Mouse (Mus musculus) liver, embryonic 14.5 days (tissue): ENCODE results near the gene 4933417A18Rik. TPM values are rescaled to one million over a fixed set of nuclear protein-coding genes. Genes with fewer than 3 reads are reported as not detected.
A peak's percentile ranks its signal among the peaks of the same experiment; 100 is the strongest.
"Not testable (repeated sequence)": the region's sequence is repeated elsewhere in the genome, so short reads cannot be mapped to it uniquely, and the experiment has no call there.

Source experiments
- ATAC-seq: fragments of 200-750 bp; cut with Nextera tagmentation; 2 replicates; pipeline ENCODE4 v1.8.0; 2017; ENCODE audit warnings: moderate number of reproducible peaks, mild to moderate bottlenecking, moderate library complexity; ENCODE audit not compliant: insufficient read depth
- DNase-seq, 3 experiments: peaks; one replicate each; pipeline ENCODE4 v3.0.0-alpha.2; 2012 to 2013; ENCODE audit warnings: low read depth in 3 of 3, low spot score in 3 of 3
- H3K27ac ChIP-seq: fragments of 300-500 bp; sonication (generic); 2 replicates; pipeline ENCODE4 v1.5.1; 2014; ENCODE audit warnings: moderate library complexity, mild to moderate bottlenecking, control low read depth, inconsistent platforms
- H3K27me3 ChIP-seq: fragments of 300-500 bp; sonication (generic); 2 replicates; pipeline ENCODE4 v1.6.1; 2014; ENCODE audit warnings: mild to moderate bottlenecking, low read length, moderate library complexity; ENCODE audit not compliant: control insufficient read depth, insufficient read depth
- H3K36me3 ChIP-seq: fragments of 300-500 bp; sonication (generic); replicated peaks from 2 replicates; pipeline ENCODE4 v1.6.1; 2014; ENCODE audit warnings: low read depth; ENCODE audit not compliant: control insufficient read depth, insufficient read depth
- H3K4me1 ChIP-seq, 2 experiments: fragments of 200-500 bp in 1 of 2; fragments of 300-500 bp in 1 of 2; sonication (generic) in 1 of 2; replicated peaks; 2 replicates each; pipeline ENCODE4 v1.6.1; 2012 to 2014; ENCODE audit warnings: antibody characterized with exemption in 1 of 2, inconsistent platforms in 1 of 2, low read length in 1 of 2; ENCODE audit not compliant: control insufficient read depth in 2 of 2, insufficient read depth in 2 of 2
- H3K4me2 ChIP-seq: fragments of 300-500 bp; sonication (generic); 2 replicates; pipeline ENCODE4 v1.6.1; 2014; ENCODE audit warnings: low read depth, mild to moderate bottlenecking, control low read depth, moderate library complexity
- H3K4me3 ChIP-seq, 2 experiments: fragments of 200-500 bp in 1 of 2; fragments of 300-500 bp in 1 of 2; sonication (generic) in 1 of 2; 2 replicates each; pipeline ENCODE4 v1.5.1; 2012 to 2014; ENCODE audit warnings: low read depth in 2 of 2, low read length in 2 of 2, mild to moderate bottlenecking in 2 of 2, control low read depth in 1 of 2, inconsistent platforms in 1 of 2, moderate library complexity in 1 of 2; ENCODE audit not compliant: insufficient read depth in 1 of 2
- H3K9ac ChIP-seq: fragments of 300-500 bp; sonication (generic); replicated peaks from 2 replicates; pipeline ENCODE4 v1.6.1; 2014; ENCODE audit warnings: mild to moderate bottlenecking, control low read depth, moderate library complexity
- H3K9me3 ChIP-seq: fragments of 300-500 bp; sonication (generic); 2 replicates; pipeline ENCODE4 v1.6.1; 2016; ENCODE audit warnings: low read length, mixed read lengths; ENCODE audit not compliant: control insufficient read depth
- CTCF ChIP-seq: IDR thresholded peaks from 2 replicates; pipeline ENCODE4 v1.5.1; 2016; ENCODE audit warnings: antibody characterized with exemption, low read depth, control low read depth
- EP300 ChIP-seq: IDR thresholded peaks from 2 replicates; pipeline ENCODE4 v1.6.1; 2016; ENCODE audit warnings: antibody characterized with exemption, low read depth
- WGBS: fragments of 180-500 bp; shearing (Covaris S2); extraction: QIAGEN DNeasy Blood & Tissue Kit; methylation state at CpG from one replicate; pipeline ENCODE4 v1.1.7; 2014; ENCODE audit not compliant: insufficient replicate concordance; 5-methylcytosine and 5-hydroxymethylcytosine counted together
- polyA plus RNA-seq, 2 experiments: library from polyadenylated mRNA; depleted of rRNA in 1 of 2; stranded (reverse) in 1 of 2; unstranded in 1 of 2; fragments of >200 nt; fragmentation: Nextera tagmentation in 1 of 2; extraction: Ambion mirVana in 1 of 2; gene quantifications; 2 replicates each; pipeline versions ENCODE4 v1.2.1 to v1.2.3; 2012 to 2014

4933417A18Rik gene
- polyA plus RNA-seq, 2 experiments = not detected

DNA sequence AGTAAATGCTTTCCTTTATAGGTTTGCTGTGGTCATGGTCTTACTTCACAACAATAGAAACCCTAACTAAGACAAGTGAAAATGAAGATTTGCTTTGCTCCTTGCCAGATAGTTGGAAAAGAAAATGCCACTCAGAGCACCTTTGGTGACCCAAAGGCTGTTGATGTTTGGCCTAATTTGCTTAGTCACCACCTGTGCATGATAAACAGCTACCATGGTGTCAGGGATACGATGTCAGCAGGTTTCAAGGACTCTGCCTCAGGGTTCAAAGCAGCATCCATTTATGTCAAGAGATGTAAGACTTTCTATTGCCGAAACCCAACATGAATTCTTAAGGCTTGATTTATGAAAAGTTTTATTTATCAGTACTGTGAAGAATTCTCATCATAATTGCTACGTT, 53.2 kb downstream of the 4933417A18Rik start:
- peak; percentile 75; the same call in 1 of the 2 replicates for ATAC-seq
- Histone ChIP-seq H3K9ac (no peak overlapping the region), H3K9me3 (no peaks in the 10 kb centered on the region), H3K4me1 (peaks cover 0 to 2% of the 10 kb centered on the region in 2 experiments; a peak in 1 of 4 replicates), H3K36me3 (peaks cover 13% of the 10 kb centered on the region), H3K4me3 (no peak overlapping the region), H3K27ac (no peak overlapping the region), H3K27me3 (no peaks in the 10 kb centered on the region), H3K4me2 (no peak overlapping the region)
- DNase-seq = peak in 1 of 3 experiments; percentile 6
- 76% methylated on average over 3 of the region's 3 CpGs for WGBS
- TF ChIP-seq CTCF (no peak), EP300 (peak; percentile 10; the same call in 1 of the 2 replicates)

DNA sequence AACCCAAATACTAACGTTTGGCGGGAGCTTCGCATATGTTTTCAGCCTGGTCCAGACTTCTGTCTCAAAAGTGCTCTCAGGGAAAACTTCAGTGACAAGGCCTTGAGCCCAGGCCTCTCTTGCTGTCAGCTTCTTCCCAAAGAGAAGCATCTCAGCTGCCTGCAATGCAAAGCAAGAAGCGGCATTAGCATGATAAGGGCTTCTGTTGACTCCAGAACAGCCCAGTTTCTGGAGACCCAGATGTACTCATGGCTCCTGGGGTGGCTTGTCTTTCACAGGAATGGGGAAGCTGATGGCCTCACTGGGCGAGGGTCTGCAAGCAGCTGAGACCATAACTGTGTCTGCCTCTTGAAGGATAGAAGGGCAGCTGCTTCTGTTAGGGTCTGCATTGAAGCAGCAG, 54.4 kb downstream of the 4933417A18Rik start:
- not testable (repeated sequence) for H3K9me3 ChIP-seq, DNase-seq, H3K4me2 ChIP-seq, H3K9ac ChIP-seq, H3K4me3 ChIP-seq, H3K4me1 ChIP-seq, ATAC-seq, H3K27me3 ChIP-seq, H3K27ac ChIP-seq
- 73% methylated on average over 5 of the region's 5 CpGs for WGBS
- H3K36me3 ChIP-seq = peaks cover 13% of the 10 kb centered on the region

DNA sequence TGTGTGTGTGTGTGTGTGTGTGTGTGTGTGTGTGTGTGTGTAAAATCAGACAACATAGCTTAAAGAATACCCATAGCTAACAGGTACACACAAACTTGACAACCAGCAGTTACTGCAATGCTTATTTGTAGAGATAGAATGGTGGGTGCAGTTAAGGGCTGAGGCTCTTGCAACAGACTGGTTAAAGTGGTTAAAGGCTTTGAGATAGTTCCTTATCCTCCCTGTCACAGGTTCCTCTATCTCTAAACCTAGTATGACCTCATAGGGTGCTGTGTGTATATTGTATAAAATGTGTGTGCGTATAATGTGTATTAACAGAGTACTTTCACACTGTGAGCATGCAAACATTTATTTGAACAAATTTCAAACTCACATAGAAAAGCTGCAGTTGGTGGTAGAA, 59.3 kb downstream of the 4933417A18Rik start:
- WGBS = 63% methylated on average over 1 of the region's 1 CpGs
- H3K36me3 ChIP-seq, H3K4me1 ChIP-seq, H3K27me3 ChIP-seq, H3K27ac ChIP-seq, DNase-seq, H3K4me3 ChIP-seq, H3K9me3 ChIP-seq, H3K4me2 ChIP-seq, H3K9ac ChIP-seq: not testable (repeated sequence)
- peak; percentile 51; the same call in 1 of the 2 replicates for ATAC-seq

DNA sequence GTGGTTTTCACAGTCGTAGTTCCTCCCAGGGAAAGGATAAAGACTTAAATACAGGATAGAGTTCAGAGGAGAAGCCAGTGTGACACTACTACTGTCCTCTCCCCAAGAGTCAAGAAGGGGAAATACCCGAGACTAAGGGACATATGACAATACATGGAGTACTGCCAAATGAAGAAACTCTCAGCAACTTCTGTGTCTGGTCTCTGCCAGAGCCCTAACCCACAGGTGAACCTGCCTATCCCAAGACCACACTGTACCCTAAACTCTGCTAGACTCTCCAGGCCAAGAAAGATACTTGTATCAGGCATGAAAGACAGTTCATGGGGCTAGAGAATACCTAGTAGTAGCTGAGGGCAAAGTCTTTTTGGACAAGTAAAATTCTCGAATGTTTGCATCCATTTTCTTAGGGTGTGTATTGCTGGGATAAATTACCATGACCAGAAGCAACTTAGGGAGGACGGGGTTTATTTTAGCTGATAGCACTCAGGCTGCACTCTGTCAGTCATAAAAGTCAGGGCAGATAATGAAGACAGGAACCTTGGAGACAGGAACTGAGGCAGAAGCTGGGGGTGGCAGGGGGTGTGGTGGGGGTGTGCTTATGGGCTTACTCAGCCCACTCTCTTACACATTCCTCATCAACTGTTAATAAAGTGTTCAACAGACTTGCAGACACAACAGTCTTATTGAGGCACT, 67.5 kb downstream of the 4933417A18Rik start:
- TF ChIP-seq CTCF = no peak
- TF ChIP-seq EP300 = no peak
- Histone ChIP-seq H3K9ac (no peak overlapping the region), H3K27me3 (no peaks in the 10 kb centered on the region), H3K4me1 (peaks cover 6 to 21% of the 10 kb centered on the region in 2 experiments), H3K36me3 (peaks cover 9% of the 10 kb centered on the region), H3K9me3 (no peaks in the 10 kb centered on the region), H3K27ac (no peak overlapping the region), H3K4me2 (peak overlapping the region; percentile 11; the same call in 1 of the 2 replicates), H3K4me3 (no peak overlapping the region)
- DNase-seq = no peak
- no peak for ATAC-seq
- WGBS = 42% methylated on average over 4 of the region's 4 CpGs

DNA sequence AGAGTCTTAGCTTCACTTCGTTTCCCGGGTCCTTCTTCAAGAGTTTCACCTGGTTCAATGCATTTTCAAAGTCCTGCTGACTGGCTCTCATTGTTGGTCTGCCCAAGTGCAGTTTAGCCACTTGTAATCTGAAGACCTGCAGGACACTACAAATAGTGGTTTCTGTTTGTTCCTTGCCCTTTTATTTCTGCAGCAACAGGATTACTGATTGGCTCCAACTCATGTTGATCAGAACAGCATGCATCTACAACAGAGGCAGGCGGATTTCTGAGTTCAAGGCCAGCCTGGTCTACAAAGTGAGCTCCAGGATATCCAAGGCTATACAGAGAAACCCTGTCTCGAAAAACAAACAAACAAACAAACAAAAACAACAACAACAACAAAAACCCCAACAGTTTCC, 68.9 kb downstream of the 4933417A18Rik start:
- Histone ChIP-seq H3K27me3 (no peaks in the 10 kb centered on the region), H3K9me3 (no peaks in the 10 kb centered on the region), H3K9ac (peak overlapping the region; percentile 79), H3K27ac (peak overlapping the region; percentile 56), H3K4me1 (peaks cover 6 to 21% of the 10 kb centered on the region in 2 experiments), H3K4me2 (peak overlapping the region; percentile 72), H3K36me3 (peaks cover 3% of the 10 kb centered on the region), H3K4me3 (peak overlapping the region; percentile 64 to 89)
- TF ChIP-seq EP300 = no peak
- TF ChIP-seq CTCF = no peak
- 60% methylated on average over 4 of the region's 4 CpGs for WGBS
- DNase-seq (no peak), ATAC-seq (no peak)
